Mouse (Mus musculus): ENCODE measurements around the gene Ythdf1. TPM values are rescaled to one million over a fixed set of nuclear protein-coding genes. Genes with fewer than 3 reads are reported as not detected.
A peak's percentile ranks its signal among the peaks of the same experiment; 100 is the strongest.

Gene Ythdf1
- polyA plus RNA-seq, 1 experiment from 2014 or later = 84.6 TPM

- WGBS = 55% methylated on average over 4 of the region's 4 CpGs
- Histone ChIP-seq H3K4me2 (ENCODE audit: low read depth, low read length) (no peak within 1 kb of the TSS), H3K36me3 (replicated peaks; ENCODE audit: control insufficient read depth, insufficient read depth, low read depth, low read length) (no peaks in the 10 kb centered on the region), H3K27ac (replicated peaks; ENCODE audit: low read depth, low read length) (no peak within 1 kb of the TSS), H3K4me1 (ENCODE audit: control insufficient read depth, insufficient read depth, low read length) (no peaks in the 10 kb centered on the region), H3K9me3 (replicated peaks; ENCODE audit: control insufficient read depth, low read length) (no peaks in the 10 kb centered on the region), H3K4me3 (ENCODE audit: low read depth, low read length) (no peak within 1 kb of the TSS), H3K9ac (replicated peaks; ENCODE audit: low read length) (no peak within 1 kb of the TSS), H3K27me3 (ENCODE audit: control insufficient read depth, insufficient read depth, low read length) (no peaks in the 10 kb centered on the region)
- ATAC-seq (replicated peaks; ENCODE audit: insufficient number of reproducible peaks, low FRiP score, low TSS enrichment, low read depth) (no peak; the same call in 1 of the 2 replicates), DNase-seq (ENCODE audit: low spot score) (no peak)
Observed at GRCm38 (mm10) chr2:180928723-180929122, 8.0 kb upstream of the Ythdf1 start, which contains the start of gene Birc7. Gene Birc7 (plus strand): TSS chr2:180929023.

GRCm38 (mm10) chr2:180925176-180925575 lies 4.4 kb upstream of the Ythdf1 start:
- 5% methylated on average over 4 of the region's 4 CpGs for WGBS
- Histone ChIP-seq H3K36me3 (replicated peaks; ENCODE audit: control insufficient read depth, insufficient read depth, low read depth, low read length) (no peaks in the 10 kb centered on the region), H3K4me1 (ENCODE audit: control insufficient read depth, insufficient read depth, low read length) (no peaks in the 10 kb centered on the region), H3K27me3 (ENCODE audit: control insufficient read depth, insufficient read depth, low read length) (no peaks in the 10 kb centered on the region), H3K27ac (replicated peaks; ENCODE audit: low read depth, low read length) (no peak overlapping the region), H3K9me3 (replicated peaks; ENCODE audit: control insufficient read depth, low read length) (no peaks in the 10 kb centered on the region), H3K9ac (replicated peaks; ENCODE audit: low read length) (no peak overlapping the region), H3K4me3 (ENCODE audit: low read depth, low read length) (no peak overlapping the region), H3K4me2 (ENCODE audit: low read depth, low read length) (no peak overlapping the region)
- DNase-seq (ENCODE audit: low spot score) (peak; percentile 70), ATAC-seq (replicated peaks; ENCODE audit: insufficient number of reproducible peaks, low FRiP score, low TSS enrichment, low read depth) (no peak)

GRCm38 (mm10) chr2:180922739-180923138 lies 2.0 kb upstream of the Ythdf1 start:
- no peak overlapping the region for H3K27ac ChIP-seq (replicated peaks; ENCODE audit: low read depth, low read length)
- H3K36me3 ChIP-seq (replicated peaks; ENCODE audit: control insufficient read depth, insufficient read depth, low read depth, low read length) = no peaks in the 10 kb centered on the region
- ATAC-seq (replicated peaks; ENCODE audit: insufficient number of reproducible peaks, low FRiP score, low TSS enrichment, low read depth) (no peak), DNase-seq (ENCODE audit: low spot score) (no peak)
- H3K9me3 ChIP-seq (replicated peaks; ENCODE audit: control insufficient read depth, low read length) = no peaks in the 10 kb centered on the region
- H3K27me3 ChIP-seq (ENCODE audit: control insufficient read depth, insufficient read depth, low read length) = no peaks in the 10 kb centered on the region
- H3K4me3 ChIP-seq (ENCODE audit: low read depth, low read length) = no peak overlapping the region
- no peak overlapping the region for H3K4me2 ChIP-seq (ENCODE audit: low read depth, low read length)
- no peak overlapping the region for H3K9ac ChIP-seq (replicated peaks; ENCODE audit: low read length)
- H3K4me1 ChIP-seq (ENCODE audit: control insufficient read depth, insufficient read depth, low read length) = no peaks in the 10 kb centered on the region
- WGBS = 87% methylated on average over 6 of the region's 6 CpGs

- H3K4me3 ChIP-seq (ENCODE audit: low read depth, low read length) = peak overlapping the region; percentile 99
- WGBS = under 1% methylated on average over 61 of the region's 61 CpGs
- DNase-seq (ENCODE audit: low spot score) (peak; percentile 14), ATAC-seq (replicated peaks; ENCODE audit: insufficient number of reproducible peaks, low FRiP score, low TSS enrichment, low read depth) (peak; percentile 46)
- H3K4me1 ChIP-seq (ENCODE audit: control insufficient read depth, insufficient read depth, low read length) = no peaks in the 10 kb centered on the region
- H3K36me3 ChIP-seq (replicated peaks; ENCODE audit: control insufficient read depth, insufficient read depth, low read depth, low read length) = no peaks in the 10 kb centered on the region
- H3K27ac ChIP-seq (replicated peaks; ENCODE audit: low read depth, low read length) = peak overlapping the region; percentile 9; the same call in 1 of the 2 replicates
- H3K9ac ChIP-seq (replicated peaks; ENCODE audit: low read length) = peak overlapping the region; percentile 96
- H3K27me3 ChIP-seq (ENCODE audit: control insufficient read depth, insufficient read depth, low read length) = no peaks in the 10 kb centered on the region
- peak overlapping the region; percentile 79 for H3K4me2 ChIP-seq (ENCODE audit: low read depth, low read length)
- no peaks in the 10 kb centered on the region for H3K9me3 ChIP-seq (replicated peaks; ENCODE audit: control insufficient read depth, low read length)
Observed at GRCm38 (mm10) chr2:180919913-180920809, 588 bp downstream of the Ythdf1 start.

- H3K9me3 ChIP-seq (replicated peaks; ENCODE audit: control insufficient read depth, low read length) = no peaks in the 10 kb centered on the region
- H3K27ac ChIP-seq (replicated peaks; ENCODE audit: low read depth, low read length) = no peak overlapping the region
- ATAC-seq (replicated peaks; ENCODE audit: insufficient number of reproducible peaks, low FRiP score, low TSS enrichment, low read depth) (no peak), DNase-seq (ENCODE audit: low spot score) (no peak)
- H3K9ac ChIP-seq (replicated peaks; ENCODE audit: low read length) = no peak overlapping the region
- H3K4me1 ChIP-seq (ENCODE audit: control insufficient read depth, insufficient read depth, low read length) = no peaks in the 10 kb centered on the region
- H3K4me3 ChIP-seq (ENCODE audit: low read depth, low read length) = no peak overlapping the region
- no peaks in the 10 kb centered on the region for H3K27me3 ChIP-seq (ENCODE audit: control insufficient read depth, insufficient read depth, low read length)
- no peak overlapping the region for H3K4me2 ChIP-seq (ENCODE audit: low read depth, low read length)
- peaks cover 13% of the 10 kb centered on the region for H3K36me3 ChIP-seq (replicated peaks; ENCODE audit: control insufficient read depth, insufficient read depth, low read depth, low read length)
- WGBS = 80% methylated on average over 3 of the region's 3 CpGs
Observed at GRCm38 (mm10) chr2:180915886-180916433, 4.8 kb downstream of the Ythdf1 start.

GRCm38 (mm10) chr2:180910928-180911327 lies 9.8 kb downstream of the Ythdf1 start:
- H3K4me3 ChIP-seq (ENCODE audit: low read depth, low read length) = no peak overlapping the region
- H3K9ac ChIP-seq (replicated peaks; ENCODE audit: low read length) = no peak overlapping the region
- WGBS = 96% methylated on average over 12 of the region's 12 CpGs
- no peak for ATAC-seq (replicated peaks; ENCODE audit: insufficient number of reproducible peaks, low FRiP score, low TSS enrichment, low read depth)
- no peaks in the 10 kb centered on the region for H3K27me3 ChIP-seq (ENCODE audit: control insufficient read depth, insufficient read depth, low read length)
- DNase-seq (ENCODE audit: low spot score) = no peak
- no peak overlapping the region for H3K27ac ChIP-seq (replicated peaks; ENCODE audit: low read depth, low read length)
- no peak overlapping the region for H3K4me2 ChIP-seq (ENCODE audit: low read depth, low read length)
- H3K36me3 ChIP-seq (replicated peaks; ENCODE audit: control insufficient read depth, insufficient read depth, low read depth, low read length) = peaks cover 23% of the 10 kb centered on the region
- H3K4me1 ChIP-seq (ENCODE audit: control insufficient read depth, insufficient read depth, low read length) = no peaks in the 10 kb centered on the region
- no peaks in the 10 kb centered on the region for H3K9me3 ChIP-seq (replicated peaks; ENCODE audit: control insufficient read depth, low read length)

- H3K9ac ChIP-seq (replicated peaks; ENCODE audit: low read length) = no peak overlapping the region; the same call in 1 of the 2 replicates
- H3K27me3 ChIP-seq (ENCODE audit: control insufficient read depth, insufficient read depth, low read length) = no peaks in the 10 kb centered on the region
- H3K9me3 ChIP-seq (replicated peaks; ENCODE audit: control insufficient read depth, low read length) = no peaks in the 10 kb centered on the region
- no peak; the same call in none of the 2 replicates for ATAC-seq (replicated peaks; ENCODE audit: insufficient number of reproducible peaks, low FRiP score, low TSS enrichment, low read depth)
- 68% methylated on average over 5 of the region's 5 CpGs for WGBS
- no peak overlapping the region for H3K4me2 ChIP-seq (ENCODE audit: low read depth, low read length)
- peaks cover 10% of the 10 kb centered on the region for H3K36me3 ChIP-seq (replicated peaks; ENCODE audit: control insufficient read depth, insufficient read depth, low read depth, low read length)
- no peak for DNase-seq (ENCODE audit: low spot score)
- no peak overlapping the region for H3K27ac ChIP-seq (replicated peaks; ENCODE audit: low read depth, low read length)
- no peak overlapping the region for H3K4me3 ChIP-seq (ENCODE audit: low read depth, low read length)
- no peaks in the 10 kb centered on the region for H3K4me1 ChIP-seq (ENCODE audit: control insufficient read depth, insufficient read depth, low read length)
Observed at GRCm38 (mm10) chr2:180905556-180906221, 15.1 kb downstream of the Ythdf1 start.
